24 mouse cellular contexts compared by ENCODE assay signal in genomic region chr7:49571606-49572005, GRCm38 (mm10).
A peak's percentile ranks its signal among the peaks of the same experiment; 100 is the strongest.
DNase-seq lines count a peak whose midpoint lies in the region; ATAC-seq and TF ChIP-seq lines count a peak whose summit lies in the region.
"Had no signal": no experiment of that assay in that cellular context is flagged by ENCODE, and none has a peak within 500 bp of the region (broad histone marks: within the 10 kb centered on the region; RNA-seq: fewer than 3 reads in every experiment).

No protein-coding gene starts in this region.

- no peaks in the 10 kb centered on the region for H3K9me3 ChIP-seq in heart, embryonic 12.5 days (replicated peaks)
- no peaks in the 10 kb centered on the region for H3K9me3 ChIP-seq in heart, embryonic 15.5 days (replicated peaks)
- H3K9me3 ChIP-seq: embryonic facial prominence, embryonic 12.5 days; embryonic facial prominence, embryonic 15.5 days had no signal

- H3K27ac ChIP-seq in heart, embryonic 12.5 days (ENCODE audit: poor library complexity, severe bottlenecking), result peak overlapping the region; percentile 43
- peak overlapping the region; percentile 63 for H3K27ac ChIP-seq in heart, embryonic 15.5 days
- H3K27ac ChIP-seq in kidney, adult 2 months (ENCODE audit: insufficient read depth, low read depth, low read length), result no peak overlapping the region
- H3K27ac ChIP-seq: embryonic facial prominence, embryonic 12.5 days; embryonic facial prominence, embryonic 15.5 days; gastrocnemius, adult 2 months; hindbrain, embryonic 14.5 days; hindbrain, postnatal 0 days had no signal

- H3K9ac ChIP-seq in heart, embryonic 12.5 days, result no peak overlapping the region
- no peak overlapping the region for H3K9ac ChIP-seq in heart, embryonic 15.5 days
- H3K9ac ChIP-seq: embryonic facial prominence, embryonic 12.5 days; embryonic facial prominence, embryonic 15.5 days; forebrain, postnatal 0 days; hindbrain, embryonic 14.5 days had no signal

- no peaks in the 10 kb centered on the region for H3K27me3 ChIP-seq in heart, embryonic 12.5 days (replicated peaks)
- no peaks in the 10 kb centered on the region for H3K27me3 ChIP-seq in heart, embryonic 15.5 days
- H3K27me3 ChIP-seq in kidney, adult 2 months (replicated peaks; ENCODE audit: control insufficient read depth, insufficient read depth, low read length), result no peaks in the 10 kb centered on the region
- H3K27me3 ChIP-seq: embryonic facial prominence, embryonic 12.5 days; embryonic facial prominence, embryonic 15.5 days had no signal

- intact Hi-C loops in heart, postnatal 25 days (cut with DNase I), result no loop called here
- intact Hi-C loops in heart, postnatal 10 days (cut with DNase I), result no loop called here

- TF ChIP-seq POLR2A in kidney, adult 2 months (IDR thresholded peaks at IDR 0.05; ENCODE audit: low read depth, low read length), result no peak

- WGBS in heart, embryonic 12.5 days, result 74% methylated on average over 2 of the region's 2 CpGs
- WGBS in heart, embryonic 15.5 days, result 70% methylated on average over 2 of the region's 2 CpGs
- 94% methylated on average over 2 of the region's 2 CpGs for WGBS in kidney, adult 2 months

- H3K4me2 ChIP-seq in heart, embryonic 12.5 days, result no peak overlapping the region
- H3K4me2 ChIP-seq in heart, embryonic 15.5 days, result no peak overlapping the region
- H3K4me2 ChIP-seq: embryonic facial prominence, embryonic 12.5 days; embryonic facial prominence, embryonic 15.5 days; hindbrain, embryonic 14.5 days had no signal

- H3K4me3 ChIP-seq in heart, embryonic 12.5 days, result no peak overlapping the region
- no peak overlapping the region for H3K4me3 ChIP-seq in heart, embryonic 15.5 days
- no peak overlapping the region for H3K4me3 ChIP-seq in kidney, adult 2 months (ENCODE audit: insufficient read depth, low read depth, low read length)
- H3K4me3 ChIP-seq: embryonic facial prominence, embryonic 12.5 days; embryonic facial prominence, embryonic 15.5 days; gastrocnemius, adult 2 months had no signal

- TF ChIP-seq CTCF in kidney, adult 2 months (conservative IDR thresholded peaks at IDR 0.05; ENCODE audit: insufficient read depth, insufficient read length, low read depth, low read length), result no peak

- no peak for ATAC-seq in heart, embryonic 12.5 days (ENCODE audit: insufficient number of reproducible peaks, low FRiP score)
- ATAC-seq in heart, embryonic 15.5 days (replicated peaks; ENCODE audit: insufficient number of reproducible peaks, insufficient read depth, low FRiP score, low read depth), result peak; percentile 61; the same call in 1 of the 2 replicates
- ATAC-seq: CD4-positive, CD25-positive, alpha-beta regulatory T cell, adult 4 months; forebrain, embryonic 14.5 days; forebrain, postnatal 0 days; hindbrain, postnatal 0 days; inflammation-experienced regulatory T-cells, adult 6 months; intestine, embryonic 16.5 days had no signal

- DNase-seq in heart, postnatal 25 days (ENCODE audit: low spot score), result no peak
- DNase-seq in heart, postnatal 4 days, result no peak
- peak; percentile 23 for DNase-seq in heart, postnatal 10 days
- no peak for DNase-seq in kidney, adult 2 months
- DNase-seq: adrenal gland, adult 2 months; adrenal gland, postnatal 14 days; cerebellum, adult 11 months; cerebellum, adult 2 months; cerebellum, adult 9-11 months; cerebellum, postnatal 25 days; forebrain, postnatal 0 days; gastrocnemius, adult 2 months; gastrocnemius, postnatal 14 days; kidney, adult 18-20 months had no signal

- peaks cover 85% of the 10 kb centered on the region for H3K36me3 ChIP-seq in heart, embryonic 12.5 days
- peaks cover 76% of the 10 kb centered on the region for H3K36me3 ChIP-seq in heart, embryonic 15.5 days
- H3K36me3 ChIP-seq in kidney, adult 2 months (ENCODE audit: control insufficient read depth, insufficient read depth, low read length), result no peaks in the 10 kb centered on the region

- H3K4me1 ChIP-seq in heart, embryonic 12.5 days (replicated peaks), result peaks cover 25% of the 10 kb centered on the region
- peaks cover 23% of the 10 kb centered on the region; the same call in 1 of the 2 replicates for H3K4me1 ChIP-seq in heart, embryonic 15.5 days (replicated peaks)
- H3K4me1 ChIP-seq in kidney, adult 2 months (ENCODE audit: control insufficient read depth, insufficient read depth, low read length), result no peaks in the 10 kb centered on the region

Comparison
In these comparisons a context has a peak if more than half of its experiments do, and no peak if none do; other contexts are left out.
1. DNase-seq: peak in heart, postnatal 10 days (2 of 2); none in heart, postnatal 25 days (single experiment), heart, postnatal 4 days (single experiment) and kidney, adult 2 months (single experiment).